Mouse (Mus musculus): ENCODE results near the gene Rbms3. TPM values are rescaled to one million over a fixed set of nuclear protein-coding genes. Genes with fewer than 3 reads are reported as not detected.
A peak's percentile ranks its signal among the peaks of the same experiment; 100 is the strongest.

Gene Rbms3
- total and polyA plus RNA-seq, 3 experiments = 8.1 to 12.5 (median 8.8) TPM

DNA sequence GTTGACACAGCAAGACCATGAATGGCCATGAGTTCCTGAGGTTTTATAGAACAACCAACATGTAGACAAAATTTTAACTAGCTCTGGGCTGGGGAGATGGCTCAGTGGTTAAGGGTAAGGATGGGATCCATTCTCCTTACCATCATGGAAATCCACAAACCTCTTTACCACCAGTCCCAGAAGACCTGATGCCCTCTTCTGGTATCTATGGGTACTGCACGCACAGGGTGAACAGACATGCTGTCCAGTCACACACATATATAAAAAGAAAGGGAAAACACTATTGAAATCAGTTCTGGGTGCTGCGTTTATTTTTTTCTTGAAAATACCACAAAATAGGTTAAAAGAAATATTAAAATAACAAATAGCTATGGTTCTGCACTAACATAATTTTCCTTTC lies 577.8 kb downstream of the Rbms3 start:
- no peaks in the 10 kb centered on the region for H3K4me1 ChIP-seq (ENCODE audit: control insufficient read depth, insufficient read depth, low read length)
- no peak overlapping the region for H3K27ac ChIP-seq
- no peaks in the 10 kb centered on the region for H3K36me3 ChIP-seq (ENCODE audit: control insufficient read depth, insufficient read depth, low read length)
- H3K27me3 ChIP-seq (ENCODE audit: control insufficient read depth, insufficient read depth, low read length) = no peaks in the 10 kb centered on the region
- no peak overlapping the region for H3K9ac ChIP-seq (ENCODE audit: low read depth, low read length)
- 99% methylated on average over 2 of the region's 2 CpGs for WGBS
- H3K79me2 ChIP-seq (replicated peaks; ENCODE audit: control insufficient read depth, insufficient read depth, low read length) = no peaks in the 10 kb centered on the region
- no peak for TF ChIP-seq POLR2A (IDR thresholded peaks at IDR 0.05; ENCODE audit: insufficient read depth, low read depth, low read length)
- TF ChIP-seq CTCF (IDR thresholded peaks at IDR 0.05) = peak; percentile 42
- no peak overlapping the region for H3K4me3 ChIP-seq
- intact Hi-C loops (cut with DNase I) = no loop called here
- no peak for DNase-seq

DNA sequence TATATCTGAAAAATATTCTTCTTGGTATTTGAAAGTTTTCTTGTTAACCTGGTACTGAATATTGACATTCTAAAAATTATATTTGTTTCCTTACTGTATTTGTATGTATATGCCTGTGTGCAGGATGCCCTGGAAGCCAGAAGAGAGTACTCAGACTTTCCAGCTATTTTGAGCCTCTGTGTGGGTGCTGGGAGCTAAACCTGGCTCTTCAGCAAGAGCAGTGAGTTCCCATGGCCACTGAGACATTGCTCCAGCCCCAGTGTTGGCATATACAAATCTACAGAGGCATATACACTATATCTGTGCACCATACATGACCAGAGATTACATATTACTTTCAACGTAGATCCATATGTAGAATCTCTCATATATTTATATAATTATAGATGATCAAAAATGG lies 581.1 kb downstream of the Rbms3 start:
- TF ChIP-seq EP300 (IDR thresholded peaks at IDR 0.05; ENCODE audit: insufficient read depth, low read depth, low read length) = no peak
- no peak for TF ChIP-seq POLR2A (IDR thresholded peaks at IDR 0.05; ENCODE audit: insufficient read depth, low read depth, low read length)
- TF ChIP-seq CTCF (IDR thresholded peaks at IDR 0.05) = no peak
- no peaks in the 10 kb centered on the region for H3K27me3 ChIP-seq (ENCODE audit: control insufficient read depth, insufficient read depth, low read length)
- no peaks in the 10 kb centered on the region for H3K36me3 ChIP-seq (ENCODE audit: control insufficient read depth, insufficient read depth, low read length)
- no peak overlapping the region for H3K27ac ChIP-seq
- 98% methylated on average over 1 of the region's 1 CpGs for WGBS
- intact Hi-C loops (cut with DNase I) = loop anchor here (5.0 kb wide), 1 partner anchor 284 kb away; no protein-coding TSS in a partner anchor
- no peaks in the 10 kb centered on the region for H3K79me2 ChIP-seq (replicated peaks; ENCODE audit: control insufficient read depth, insufficient read depth, low read length)
- H3K9ac ChIP-seq (ENCODE audit: low read depth, low read length) = no peak overlapping the region
- no peak for DNase-seq
- no peak overlapping the region for H3K4me3 ChIP-seq
- H3K4me1 ChIP-seq (ENCODE audit: control insufficient read depth, insufficient read depth, low read length) = no peaks in the 10 kb centered on the region

DNA sequence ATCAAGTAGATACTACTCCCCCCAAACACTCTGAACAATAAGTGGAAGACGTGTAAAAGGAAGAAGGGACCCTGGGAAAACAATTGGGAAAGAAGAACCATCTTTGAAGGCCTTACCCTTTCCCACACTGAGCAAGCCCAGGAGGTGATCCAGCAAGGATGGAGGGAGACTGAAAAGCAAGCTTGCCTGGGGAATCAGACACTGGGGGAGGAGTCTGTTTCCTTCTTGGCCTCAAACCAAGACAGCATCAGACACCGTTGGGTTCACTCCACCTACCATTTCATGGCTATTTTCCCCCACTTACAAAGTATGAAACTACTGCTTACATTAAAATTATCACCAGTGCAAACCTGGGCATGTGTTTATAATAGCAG lies 587.7 kb downstream of the Rbms3 start:
- Histone ChIP-seq H3K79me2 (replicated peaks; ENCODE audit: control insufficient read depth, insufficient read depth, low read length) (no peaks in the 10 kb centered on the region), H3K27me3 (ENCODE audit: control insufficient read depth, insufficient read depth, low read length) (no peaks in the 10 kb centered on the region), H3K27ac (no peak overlapping the region), H3K36me3 (ENCODE audit: control insufficient read depth, insufficient read depth, low read length) (no peaks in the 10 kb centered on the region), H3K4me1 (ENCODE audit: control insufficient read depth, insufficient read depth, low read length) (peaks cover 5% of the 10 kb centered on the region), H3K9ac (ENCODE audit: low read depth, low read length) (no peak overlapping the region), H3K4me3 (no peak overlapping the region)
- intact Hi-C loops (cut with DNase I) = no loop called here
- WGBS = 44% methylated on average over 2 of the region's 2 CpGs
- no peak for DNase-seq
- no peak for TF ChIP-seq CTCF (IDR thresholded peaks at IDR 0.05)
- no peak for TF ChIP-seq POLR2A (IDR thresholded peaks at IDR 0.05; ENCODE audit: insufficient read depth, low read depth, low read length)
- TF ChIP-seq EP300 (IDR thresholded peaks at IDR 0.05; ENCODE audit: insufficient read depth, low read depth, low read length) = no peak

DNA sequence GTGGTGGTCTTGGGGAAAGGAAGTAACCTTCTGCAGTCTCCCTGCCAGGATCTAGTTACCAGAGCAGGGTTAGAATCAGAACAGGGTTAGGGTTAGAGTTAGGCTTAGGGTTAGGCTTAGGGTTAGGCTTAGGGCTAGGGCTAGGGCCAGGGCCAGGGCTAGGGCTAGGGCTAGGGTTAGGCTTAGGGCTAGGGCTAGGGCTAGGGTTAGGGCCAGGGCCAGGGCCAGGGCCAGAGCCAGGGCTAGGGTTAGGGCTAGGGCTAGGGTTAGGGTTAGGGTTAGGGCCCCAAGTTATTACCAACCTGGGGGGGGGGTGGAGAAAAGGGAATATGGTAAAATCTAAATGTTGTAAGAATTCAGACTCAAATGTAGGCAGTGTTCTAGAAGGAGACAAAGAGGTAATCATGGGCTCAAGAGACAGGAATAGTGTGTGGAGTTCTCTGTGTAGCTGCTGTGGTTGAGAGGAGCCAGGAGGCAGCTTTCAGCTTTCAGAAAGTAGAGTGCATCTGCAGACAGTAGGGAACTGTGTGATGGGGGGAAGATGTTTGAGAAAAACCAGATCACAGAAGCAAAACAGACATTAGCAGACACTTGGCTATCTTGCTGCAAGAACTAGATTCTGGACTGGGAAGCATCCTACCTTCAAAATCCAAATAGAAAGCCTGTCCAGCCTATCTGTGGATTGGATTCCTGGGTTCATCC lies 588.3 kb downstream of the Rbms3 start:
- peaks cover 5% of the 10 kb centered on the region for H3K4me1 ChIP-seq (ENCODE audit: control insufficient read depth, insufficient read depth, low read length)
- intact Hi-C loops (cut with DNase I) = no loop called here
- TF ChIP-seq POLR2A (IDR thresholded peaks at IDR 0.05; ENCODE audit: insufficient read depth, low read depth, low read length) (no peak), EP300 (IDR thresholded peaks at IDR 0.05; ENCODE audit: insufficient read depth, low read depth, low read length) (no peak), CTCF (IDR thresholded peaks at IDR 0.05) (no peak)
- H3K4me3 ChIP-seq = no peak overlapping the region
- DNase-seq = no peak
- no peaks in the 10 kb centered on the region for H3K36me3 ChIP-seq (ENCODE audit: control insufficient read depth, insufficient read depth, low read length)
- no peak overlapping the region for H3K9ac ChIP-seq (ENCODE audit: low read depth, low read length)
- H3K79me2 ChIP-seq (replicated peaks; ENCODE audit: control insufficient read depth, insufficient read depth, low read length) = no peaks in the 10 kb centered on the region
- H3K27me3 ChIP-seq (ENCODE audit: control insufficient read depth, insufficient read depth, low read length) = no peaks in the 10 kb centered on the region
- no peak overlapping the region for H3K27ac ChIP-seq

DNA sequence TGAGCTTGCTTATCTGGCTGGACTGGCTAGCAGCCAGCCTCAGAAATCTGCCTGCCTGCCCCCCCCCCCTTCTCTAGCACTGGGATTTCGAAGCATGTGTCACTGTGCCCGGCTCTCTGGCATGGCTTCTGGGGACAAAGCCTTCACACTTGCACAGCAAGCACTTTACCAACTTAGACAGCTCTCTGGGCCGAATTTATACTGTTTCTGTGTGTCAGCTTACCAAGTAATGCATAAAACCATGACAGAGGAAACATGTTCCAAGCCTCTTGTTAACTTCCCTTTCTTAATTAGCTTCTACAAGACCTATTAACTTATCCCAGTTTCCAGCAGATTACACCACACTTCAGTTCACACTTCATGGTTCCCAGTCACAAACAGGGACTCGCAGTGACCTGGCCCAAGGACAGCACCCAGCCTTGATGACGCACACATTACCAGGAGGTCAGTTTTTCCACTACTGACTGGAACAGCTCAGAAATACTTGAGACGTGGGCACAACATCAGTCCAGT lies 589.7 kb downstream of the Rbms3 start:
- Histone ChIP-seq H3K36me3 (ENCODE audit: control insufficient read depth, insufficient read depth, low read length) (no peaks in the 10 kb centered on the region), H3K9ac (ENCODE audit: low read depth, low read length) (no peak overlapping the region), H3K79me2 (replicated peaks; ENCODE audit: control insufficient read depth, insufficient read depth, low read length) (no peaks in the 10 kb centered on the region), H3K4me1 (ENCODE audit: control insufficient read depth, insufficient read depth, low read length) (peaks cover 5% of the 10 kb centered on the region), H3K27me3 (ENCODE audit: control insufficient read depth, insufficient read depth, low read length) (no peaks in the 10 kb centered on the region), H3K27ac (peak overlapping the region; percentile 68), H3K4me3 (no peak overlapping the region)
- TF ChIP-seq POLR2A (IDR thresholded peaks at IDR 0.05; ENCODE audit: insufficient read depth, low read depth, low read length) (no peak), EP300 (IDR thresholded peaks at IDR 0.05; ENCODE audit: insufficient read depth, low read depth, low read length) (0 out of 2 replicates have a peak, but pooled peaks have one; percentile 45), CTCF (IDR thresholded peaks at IDR 0.05) (no peak)
- DNase-seq = peak; percentile 56 to 71
- 14% methylated on average over 6 of the region's 6 CpGs for WGBS
- intact Hi-C loops (cut with DNase I) = loop anchor here (10.0 kb wide), 1 partner anchor 615 kb away; no protein-coding TSS in a partner anchor

DNA sequence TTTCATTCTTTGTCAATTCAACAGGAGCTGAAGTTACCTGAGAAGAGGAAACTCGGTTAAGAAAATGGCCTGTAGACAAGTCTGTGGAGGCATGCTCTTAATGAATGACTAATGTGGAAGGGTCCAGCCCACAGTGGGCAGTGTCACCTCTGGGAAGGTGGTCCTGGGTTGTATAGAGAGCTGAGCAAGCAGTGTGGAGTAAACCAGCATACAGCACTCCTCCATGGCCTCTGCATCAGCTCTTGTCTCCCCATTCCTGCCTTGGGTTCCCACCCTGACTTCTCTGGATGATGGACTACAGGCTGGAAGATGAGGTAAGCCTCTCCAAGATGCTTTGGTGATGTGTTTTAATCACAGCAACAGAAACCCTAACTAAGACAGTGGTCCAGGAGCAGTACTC lies 597.0 kb downstream of the Rbms3 start:
- Histone ChIP-seq H3K4me1 (ENCODE audit: control insufficient read depth, insufficient read depth, low read length) (peaks cover 6% of the 10 kb centered on the region), H3K79me2 (replicated peaks; ENCODE audit: control insufficient read depth, insufficient read depth, low read length) (no peaks in the 10 kb centered on the region), H3K27me3 (ENCODE audit: control insufficient read depth, insufficient read depth, low read length) (no peaks in the 10 kb centered on the region), H3K4me3 (no peak overlapping the region), H3K36me3 (ENCODE audit: control insufficient read depth, insufficient read depth, low read length) (peaks cover 3% of the 10 kb centered on the region; the same call in 1 of the 2 replicates), H3K9ac (ENCODE audit: low read depth, low read length) (no peak overlapping the region), H3K27ac (no peak overlapping the region)
- DNase-seq = no peak
- TF ChIP-seq CTCF (IDR thresholded peaks at IDR 0.05) (no peak), EP300 (IDR thresholded peaks at IDR 0.05; ENCODE audit: insufficient read depth, low read depth, low read length) (no peak), POLR2A (IDR thresholded peaks at IDR 0.05; ENCODE audit: insufficient read depth, low read depth, low read length) (no peak)
- WGBS = 97% methylated on average over 1 of the region's 1 CpGs
- intact Hi-C loops (cut with DNase I) = loop anchor here (10.0 kb wide), 1 partner anchor 608 kb away; no protein-coding TSS in a partner anchor
